Mouse (Mus musculus): ENCODE measurements at regions not wholly inside any gene's neighbourhood (a gene's known extent, or its start where the extent isn't known, plus 50 kb on each side); places are given as distances from the start of the nearest gene placed in this dataset.

DNA sequence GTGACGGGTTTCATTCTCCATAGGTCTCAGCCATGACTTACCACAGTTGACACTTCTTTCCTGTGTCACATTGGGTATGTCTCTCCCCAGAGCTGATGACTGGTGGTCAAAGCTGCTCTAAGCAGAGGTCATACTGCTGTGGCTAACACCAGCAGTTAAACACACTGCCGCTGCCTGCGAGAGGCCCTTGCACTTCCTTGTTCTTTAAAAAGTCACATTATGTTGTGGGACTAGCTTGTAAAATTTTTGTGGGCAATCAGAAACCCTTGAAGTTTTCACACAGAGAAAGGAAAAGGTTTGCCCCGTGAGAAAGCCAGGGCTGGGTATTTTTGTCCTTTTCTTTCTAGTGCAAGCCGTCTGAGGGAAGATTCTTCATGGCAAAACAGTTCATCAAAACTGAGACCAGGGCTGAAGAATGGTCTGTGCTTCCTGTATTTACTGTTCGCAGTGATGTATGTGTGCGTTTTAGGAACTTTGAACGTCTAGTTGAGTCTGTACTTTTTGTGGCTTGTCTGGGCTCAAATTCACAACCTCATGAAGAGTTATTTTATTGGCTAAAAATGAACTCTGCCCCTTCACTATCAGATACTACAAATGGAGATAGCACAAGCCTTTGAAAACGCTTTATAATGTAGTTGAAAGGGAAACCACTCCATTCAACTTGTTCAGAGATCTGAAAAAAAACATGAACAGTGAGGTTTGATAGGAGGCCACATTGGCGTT lies 273.4 kb upstream of the Ptger4 start:
- 70% methylated on average over 10 of the region's 10 CpGs for WGBS
- no peaks in the 10 kb centered on the region for H3K36me3 ChIP-seq
- no peaks in the 10 kb centered on the region for H3K9me3 ChIP-seq (replicated peaks)
- H3K4me1 ChIP-seq: 0 out of 2 replicates have a peak, but pooled peaks cover 3% of the 10 kb centered on the region
- no peak overlapping the region for H3K27ac ChIP-seq
- H3K4me3 ChIP-seq: no peak overlapping the region
- DNase-seq (ENCODE audit: low spot score): no peak
- no peaks in the 10 kb centered on the region for H3K27me3 ChIP-seq (ENCODE audit: low read depth, poor library complexity, severe bottlenecking)

DNA sequence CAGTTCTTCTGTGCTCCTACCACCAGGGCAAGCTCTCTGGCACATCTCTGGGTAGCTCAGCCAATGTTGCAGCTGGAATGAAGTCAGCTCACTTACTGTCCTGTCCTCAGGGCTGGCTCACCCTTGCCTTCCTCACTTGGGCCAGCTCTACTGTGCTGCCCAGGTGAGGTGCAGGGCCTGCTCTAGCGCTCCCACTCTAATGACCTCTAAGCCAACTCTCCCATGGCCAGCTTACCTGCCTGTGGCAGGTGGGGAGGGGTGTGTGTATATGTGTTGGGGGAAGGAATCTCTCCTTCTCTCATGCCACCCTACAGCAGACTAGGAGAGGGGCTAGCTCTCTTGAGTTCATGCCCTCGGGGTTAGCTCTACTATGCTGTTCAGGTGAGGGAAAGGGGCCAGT lies 275.6 kb upstream of the Ptger4 start:
- Histone ChIP-seq H3K4me3 (no peak overlapping the region), H3K4me1 (0 out of 2 replicates have a peak, but pooled peaks cover 3% of the 10 kb centered on the region), H3K36me3 (no peaks in the 10 kb centered on the region), H3K9me3 (replicated peaks) (no peaks in the 10 kb centered on the region), H3K27ac (no peak overlapping the region), H3K27me3 (ENCODE audit: low read depth, poor library complexity, severe bottlenecking) (no peaks in the 10 kb centered on the region)
- WGBS: 93% methylated on average over 2 of the region's 2 CpGs
- no peak for DNase-seq (ENCODE audit: low spot score)

DNA sequence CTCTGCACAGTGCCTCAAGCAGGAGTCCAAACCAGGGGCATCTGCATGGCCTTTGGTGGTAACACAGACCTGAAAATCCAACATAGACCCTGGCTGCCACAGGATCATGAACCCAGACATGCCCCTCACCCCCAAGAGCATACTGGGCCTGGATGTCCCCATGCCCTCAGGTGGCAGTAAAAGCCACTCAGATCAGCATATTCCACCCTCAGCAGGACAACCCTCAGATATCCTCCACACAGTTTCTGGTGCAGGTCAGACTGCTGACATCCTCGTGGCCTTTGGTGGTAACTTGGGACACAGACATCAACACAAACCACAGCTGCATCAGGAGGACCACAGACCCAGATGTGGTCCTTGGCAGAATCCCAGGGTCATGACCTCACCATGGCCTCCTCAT lies 276.0 kb upstream of the Ptger4 start:
- Histone ChIP-seq H3K4me3 (no peak overlapping the region), H3K27ac (no peak overlapping the region), H3K36me3 (no peaks in the 10 kb centered on the region), H3K4me1 (0 out of 2 replicates have a peak, but pooled peaks cover 3% of the 10 kb centered on the region), H3K27me3 (ENCODE audit: low read depth, poor library complexity, severe bottlenecking) (no peaks in the 10 kb centered on the region), H3K9me3 (replicated peaks) (no peaks in the 10 kb centered on the region)
- DNase-seq (ENCODE audit: low spot score): no peak
- 94% methylated on average over 1 of the region's 1 CpGs for WGBS

DNA sequence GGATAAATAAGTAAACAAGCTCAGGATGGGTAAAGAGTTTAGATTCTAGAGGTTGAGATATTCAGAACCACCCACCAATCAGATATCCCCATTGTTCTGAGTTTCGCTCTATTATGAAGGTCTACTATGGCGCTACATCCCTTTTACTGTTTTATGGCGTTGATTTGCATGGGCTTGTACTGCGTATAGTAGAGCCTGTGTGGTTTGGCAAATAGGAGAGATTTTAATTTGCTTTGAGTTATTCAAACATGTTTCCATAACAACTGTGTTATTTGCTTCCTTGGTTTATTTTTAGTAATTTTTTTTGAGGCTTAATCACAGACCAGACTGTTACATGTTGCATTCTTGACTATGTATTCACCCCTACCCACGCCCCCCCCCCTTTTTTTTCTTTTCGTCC lies 284.6 kb upstream of the Ptger4 start:
- Histone ChIP-seq H3K4me1 (no peaks in the 10 kb centered on the region), H3K36me3 (no peaks in the 10 kb centered on the region), H3K27ac (no peak overlapping the region), H3K27me3 (ENCODE audit: low read depth, poor library complexity, severe bottlenecking) (no peaks in the 10 kb centered on the region), H3K9me3 (replicated peaks) (no peaks in the 10 kb centered on the region), H3K4me3 (no peak overlapping the region)
- WGBS: 85% methylated on average over 6 of the region's 6 CpGs
- no peak for DNase-seq (ENCODE audit: low spot score)

DNA sequence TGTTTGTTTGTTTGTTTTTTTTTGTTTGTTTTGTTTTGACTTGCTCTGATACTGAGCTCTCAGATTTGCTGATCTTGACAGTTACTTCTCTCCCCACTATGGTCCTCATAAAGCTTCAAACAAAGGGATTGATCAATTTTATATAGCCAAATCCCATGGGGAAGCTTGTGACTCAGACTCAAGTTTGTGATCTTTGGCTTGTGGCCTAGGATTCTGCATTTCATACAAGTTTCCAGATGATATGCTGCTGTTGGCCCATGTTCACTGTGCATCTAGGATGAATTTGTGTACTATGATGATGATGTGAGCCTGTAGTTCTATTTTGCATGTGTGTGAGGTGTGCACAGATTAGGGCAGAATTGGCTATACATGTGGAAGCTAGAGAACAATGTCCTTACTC lies 289.7 kb upstream of the Ptger4 start:
- no peak overlapping the region for H3K4me3 ChIP-seq
- H3K9me3 ChIP-seq (replicated peaks): no peaks in the 10 kb centered on the region
- no peaks in the 10 kb centered on the region for H3K27me3 ChIP-seq (ENCODE audit: low read depth, poor library complexity, severe bottlenecking)
- H3K36me3 ChIP-seq: no peaks in the 10 kb centered on the region
- no peak for DNase-seq (ENCODE audit: low spot score)
- H3K4me1 ChIP-seq: no peaks in the 10 kb centered on the region
- no peak overlapping the region for H3K27ac ChIP-seq

DNA sequence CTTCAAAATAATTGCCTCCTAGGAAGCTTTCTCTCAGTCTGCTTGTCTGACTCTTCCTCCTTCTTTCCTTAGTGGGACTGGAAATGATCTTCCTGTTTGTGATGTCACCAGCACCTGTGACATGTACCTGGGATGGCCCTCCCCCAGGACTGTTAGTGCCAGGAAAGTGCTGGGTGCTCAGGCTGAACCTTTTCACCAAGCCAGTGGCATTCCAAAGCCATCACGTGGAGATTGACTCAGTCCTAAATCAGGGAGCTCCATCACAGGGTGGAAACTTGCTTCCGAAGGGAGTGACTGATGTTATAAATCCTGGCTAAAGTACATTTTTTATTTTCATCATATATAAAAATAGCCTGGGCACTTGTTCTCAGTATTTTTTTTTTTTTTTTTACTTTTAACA lies 293.4 kb upstream of the Ptger4 start:
- H3K4me3 ChIP-seq: no peak overlapping the region
- no peaks in the 10 kb centered on the region for H3K27me3 ChIP-seq (ENCODE audit: low read depth, poor library complexity, severe bottlenecking)
- DNase-seq (ENCODE audit: low spot score): no peak
- WGBS: 72% methylated on average over 2 of the region's 2 CpGs
- no peaks in the 10 kb centered on the region for H3K4me1 ChIP-seq
- no peaks in the 10 kb centered on the region for H3K9me3 ChIP-seq (replicated peaks)
- no peaks in the 10 kb centered on the region for H3K36me3 ChIP-seq
- no peak overlapping the region for H3K27ac ChIP-seq

DNA sequence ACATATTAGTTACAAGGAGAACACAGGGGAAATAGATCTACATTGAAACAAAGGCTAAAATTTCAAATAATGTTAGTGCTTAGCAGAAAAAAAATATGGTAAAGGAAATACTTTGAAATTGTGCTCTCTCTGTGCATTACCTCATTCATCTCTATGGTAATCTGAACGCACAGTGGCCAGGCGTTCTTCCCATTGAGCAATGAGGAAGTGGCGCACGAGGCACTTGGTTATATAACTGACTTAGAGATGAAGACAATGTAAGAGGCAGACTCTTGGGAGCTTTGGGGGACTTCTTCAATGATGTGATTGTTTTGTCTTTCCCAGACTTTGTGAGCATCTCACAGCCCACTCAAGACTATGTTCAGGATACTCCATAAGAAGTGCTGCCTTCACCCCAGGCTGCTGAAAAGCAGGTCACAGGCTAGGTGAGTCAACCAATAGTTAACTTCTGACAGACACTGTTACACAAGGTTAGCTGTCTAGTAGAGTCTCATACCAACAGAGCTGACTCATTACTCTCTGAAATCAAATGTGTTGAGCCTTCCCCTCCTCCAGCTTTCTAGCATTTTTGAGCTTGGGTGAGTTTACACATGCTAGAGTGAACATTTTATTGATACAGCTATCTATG lies 295.4 kb upstream of the Ptger4 start:
- Histone ChIP-seq H3K36me3 (no peaks in the 10 kb centered on the region), H3K27ac (no peak overlapping the region), H3K4me1 (no peaks in the 10 kb centered on the region), H3K9me3 (replicated peaks) (no peaks in the 10 kb centered on the region), H3K4me3 (no peak overlapping the region), H3K27me3 (ENCODE audit: low read depth, poor library complexity, severe bottlenecking) (no peaks in the 10 kb centered on the region)
- no peak for DNase-seq (ENCODE audit: low spot score)
- 93% methylated on average over 4 of the region's 4 CpGs for WGBS

DNA sequence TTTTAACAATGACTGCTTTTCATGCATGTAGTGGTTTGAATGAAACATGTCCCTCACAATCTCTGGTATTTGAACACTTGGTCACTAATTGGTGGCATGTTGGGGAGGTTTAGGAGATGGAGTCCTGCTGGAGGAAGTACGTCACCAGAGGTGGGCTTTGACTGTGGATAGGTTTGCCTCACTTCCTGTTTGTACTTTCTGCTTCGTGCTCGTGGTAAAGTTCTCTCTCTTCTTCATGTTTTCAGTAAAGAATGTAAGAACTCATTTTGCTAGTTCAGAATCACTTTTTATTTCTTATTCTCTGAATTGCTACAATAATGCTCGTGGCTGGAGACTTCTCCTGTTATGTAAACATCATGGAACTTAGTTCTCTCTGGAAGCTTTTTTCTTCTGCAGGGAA lies 310.5 kb upstream of the Ptger4 start:
- WGBS: 82% methylated on average over 4 of the region's 4 CpGs
- no peak overlapping the region for H3K4me3 ChIP-seq
- H3K4me1 ChIP-seq: no peaks in the 10 kb centered on the region
- no peaks in the 10 kb centered on the region for H3K27me3 ChIP-seq (ENCODE audit: low read depth, poor library complexity, severe bottlenecking)
- no peaks in the 10 kb centered on the region for H3K36me3 ChIP-seq
- no peak for DNase-seq (ENCODE audit: low spot score)
- no peaks in the 10 kb centered on the region for H3K9me3 ChIP-seq (replicated peaks)
- no peak overlapping the region for H3K27ac ChIP-seq

DNA sequence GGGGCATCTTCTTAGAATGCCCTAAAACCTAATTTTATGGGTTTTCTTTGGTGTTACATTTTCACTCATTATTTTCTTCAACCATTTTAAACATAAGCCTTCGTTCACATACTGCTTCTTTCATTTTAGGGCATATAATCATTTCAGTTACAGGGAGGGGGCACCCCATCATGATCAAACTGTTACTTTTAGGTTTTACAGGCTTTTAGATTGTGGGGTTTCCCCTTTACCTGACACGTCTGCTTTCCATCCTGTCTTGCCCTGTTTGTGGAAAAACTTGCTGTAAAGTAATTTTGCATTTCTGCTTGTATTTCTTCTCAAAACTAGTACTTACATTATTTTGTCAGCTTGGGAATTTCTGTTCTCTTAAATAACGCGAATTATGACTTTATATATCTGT lies 310.9 kb upstream of the Ptger4 start:
- H3K4me3 ChIP-seq: no peak overlapping the region
- H3K36me3 ChIP-seq: no peaks in the 10 kb centered on the region
- WGBS: 86% methylated on average over 4 of the region's 4 CpGs
- no peak overlapping the region for H3K27ac ChIP-seq
- H3K4me1 ChIP-seq: no peaks in the 10 kb centered on the region
- H3K27me3 ChIP-seq (ENCODE audit: low read depth, poor library complexity, severe bottlenecking): no peaks in the 10 kb centered on the region
- no peaks in the 10 kb centered on the region for H3K9me3 ChIP-seq (replicated peaks)
- DNase-seq (ENCODE audit: low spot score): no peak

DNA sequence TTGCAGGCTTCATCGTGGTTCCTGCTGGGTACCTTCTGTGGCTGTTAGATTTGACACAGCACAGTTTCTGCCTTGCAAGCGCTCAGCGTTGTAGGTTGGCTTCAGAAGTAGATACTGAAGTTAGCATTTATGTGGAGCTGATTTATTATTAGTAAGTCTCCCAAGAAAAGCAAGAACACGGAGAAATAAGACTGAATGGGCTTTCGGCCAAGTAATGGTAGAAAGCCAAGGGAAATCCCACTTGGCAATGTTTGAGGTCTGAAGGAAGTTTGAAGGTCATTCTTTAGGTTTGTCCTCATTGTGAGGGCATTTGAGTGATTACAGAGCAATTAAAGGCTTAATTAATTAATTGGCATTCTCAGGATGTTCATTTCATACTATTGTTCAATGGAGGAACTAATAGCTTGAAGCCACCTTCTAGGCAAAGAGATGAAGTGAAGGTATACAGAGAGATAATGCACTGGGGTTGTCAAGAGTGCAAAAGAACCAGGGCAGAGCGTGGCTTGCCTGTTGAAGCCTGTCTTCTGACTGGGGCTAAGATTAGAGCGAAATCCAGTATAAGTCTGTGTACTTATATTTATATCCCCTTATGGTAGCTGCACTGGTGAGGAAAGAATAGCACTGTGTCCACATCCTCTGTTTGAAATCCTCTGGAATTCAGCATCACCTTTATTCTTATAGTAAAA lies 311.5 kb upstream of the Ptger4 start:
- H3K36me3 ChIP-seq: no peaks in the 10 kb centered on the region
- H3K4me1 ChIP-seq: no peaks in the 10 kb centered on the region
- H3K27me3 ChIP-seq (ENCODE audit: low read depth, poor library complexity, severe bottlenecking): no peaks in the 10 kb centered on the region
- no peak for DNase-seq (ENCODE audit: low spot score)
- no peaks in the 10 kb centered on the region for H3K9me3 ChIP-seq (replicated peaks)
- no peak overlapping the region for H3K27ac ChIP-seq
- no peak overlapping the region for H3K4me3 ChIP-seq
- WGBS: 88% methylated on average over 7 of the region's 7 CpGs

DNA sequence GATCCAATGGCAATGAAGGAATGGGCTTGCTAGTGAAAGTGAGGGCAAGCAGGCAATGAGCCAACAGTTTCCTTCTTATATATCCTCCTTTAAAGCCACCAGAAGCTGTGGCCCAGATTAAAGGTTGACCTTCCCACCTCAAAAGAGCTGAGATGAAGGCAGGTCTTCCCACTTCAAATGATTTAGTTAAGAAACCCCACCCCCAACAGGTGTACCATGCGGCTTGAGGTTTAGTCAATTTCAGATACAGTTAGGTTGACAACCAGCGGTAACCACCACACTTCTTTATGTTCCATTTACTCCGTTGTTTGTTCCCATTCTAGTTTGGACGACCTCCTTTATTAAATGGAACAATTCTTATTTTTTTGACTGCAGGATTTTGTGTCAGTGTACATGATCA lies 317.8 kb upstream of the Ptger4 start:
- no peak for DNase-seq (ENCODE audit: low spot score)
- WGBS: 94% methylated on average over 4 of the region's 4 CpGs
- Histone ChIP-seq H3K27ac (no peak overlapping the region), H3K4me1 (no peaks in the 10 kb centered on the region), H3K9me3 (replicated peaks) (no peaks in the 10 kb centered on the region), H3K36me3 (no peaks in the 10 kb centered on the region), H3K4me3 (no peak overlapping the region), H3K27me3 (ENCODE audit: low read depth, poor library complexity, severe bottlenecking) (no peaks in the 10 kb centered on the region)

DNA sequence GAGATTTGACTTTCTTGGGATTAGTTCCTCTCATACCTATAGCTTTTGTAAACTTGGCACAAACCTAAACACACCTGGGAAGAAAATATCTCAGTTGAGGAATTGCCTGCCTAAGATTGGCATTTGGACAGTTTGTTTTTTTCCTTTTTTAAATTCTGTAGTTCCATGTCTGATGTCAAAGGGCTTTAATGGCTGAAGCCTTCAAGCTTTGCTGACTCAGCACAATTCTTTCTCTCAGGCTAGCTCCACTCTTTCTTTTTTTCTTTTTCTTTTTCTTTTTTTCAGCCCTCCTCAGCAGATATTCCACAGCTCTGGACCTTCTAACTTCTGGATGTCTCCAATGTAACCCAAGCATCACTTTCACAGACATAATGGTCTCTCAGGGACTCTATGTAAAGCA lies 330.4 kb upstream of the Ptger4 start:
- H3K27ac ChIP-seq: no peak overlapping the region
- H3K27me3 ChIP-seq (ENCODE audit: low read depth, poor library complexity, severe bottlenecking): no peaks in the 10 kb centered on the region
- no peaks in the 10 kb centered on the region for H3K36me3 ChIP-seq
- no peak for DNase-seq (ENCODE audit: low spot score)
- H3K4me3 ChIP-seq: no peak overlapping the region
- H3K4me1 ChIP-seq: no peaks in the 10 kb centered on the region
- no peaks in the 10 kb centered on the region for H3K9me3 ChIP-seq (replicated peaks)

DNA sequence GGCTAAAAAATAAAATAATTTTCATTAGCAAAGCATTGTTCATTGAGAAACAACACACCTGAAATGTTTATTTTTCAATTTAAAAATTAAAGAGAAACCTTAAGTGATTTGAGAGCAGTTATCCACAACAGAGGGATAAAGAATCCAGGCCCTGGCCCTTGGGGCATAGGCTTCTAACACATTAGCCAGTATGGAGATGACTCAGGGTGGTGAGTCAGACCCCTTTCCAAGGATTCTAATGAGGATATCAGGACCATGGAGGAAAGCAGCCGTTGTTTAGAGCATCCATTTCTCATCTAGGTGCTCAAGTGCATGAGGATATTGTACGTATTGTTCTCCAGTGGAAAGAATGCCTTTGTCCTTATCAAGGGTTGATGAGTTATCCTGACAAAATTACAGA lies 335.6 kb upstream of the Ptger4 start:
- Histone ChIP-seq H3K4me3 (no peak overlapping the region), H3K4me1 (no peaks in the 10 kb centered on the region), H3K27me3 (ENCODE audit: low read depth, poor library complexity, severe bottlenecking) (no peaks in the 10 kb centered on the region), H3K36me3 (no peaks in the 10 kb centered on the region), H3K9me3 (replicated peaks) (no peaks in the 10 kb centered on the region), H3K27ac (no peak overlapping the region)
- 86% methylated on average over 2 of the region's 2 CpGs for WGBS
- no peak for DNase-seq (ENCODE audit: low spot score)
